Mouse (Mus musculus): Measurements from ENCODE around the gene Evi5.

GRCm38 (mm10) chr5:107753656-107754055 lies 121.3 kb downstream of the Evi5 start:
- TF ChIP-seq CTCF (IDR thresholded peaks at IDR 0.05; ENCODE audit: insufficient read depth, low read length) = no peak
- no peak for TF ChIP-seq POLR2A (IDR thresholded peaks at IDR 0.05; ENCODE audit: borderline replicate concordance, extremely low read depth, low read depth, low read length)
